Comparison of ENCODE assay signal across 21 mouse cellular contexts in genomic region chr5:122056557-122056956, GRCm38 (mm10). TPM values are rescaled to one million over a fixed set of nuclear protein-coding genes. Genes with fewer than 3 reads are reported as not detected.
"Had no signal": no experiment of that assay in that cellular context is flagged by ENCODE, and none has a peak within 500 bp of the region (broad histone marks: within the 10 kb centered on the region; RNA-seq: fewer than 3 reads in every experiment).

No protein-coding gene starts in this region.

- H3K9me3 ChIP-seq: neural tube, embryonic 15.5 days had no signal

- H3K4me2 ChIP-seq: lung, embryonic 14.5 days; midbrain, embryonic 12.5 days; neural tube, embryonic 13.5 days; neural tube, embryonic 15.5 days had no signal

- H3K4me3 ChIP-seq: midbrain, embryonic 10.5 days; midbrain, embryonic 12.5 days; myocyte; neural tube, embryonic 13.5 days; neural tube, embryonic 15.5 days had no signal

- H3K9ac ChIP-seq: lung, embryonic 14.5 days; midbrain, embryonic 12.5 days; neural tube, embryonic 13.5 days; neural tube, embryonic 15.5 days had no signal

- H3K27me3 ChIP-seq: midbrain, embryonic 12.5 days; neural tube, embryonic 15.5 days had no signal

- ATAC-seq: midbrain, embryonic 16.5 days had no signal

- DNase-seq: lung, adult 18-20 months; lung, embryonic 14.5 days; lung, postnatal 10 days; lung, postnatal 4 days; midbrain, embryonic 14.5 days; retina, postnatal 1 day; right cerebral cortex, adult 18-20 months; right cerebral cortex, postnatal 14 days; right cerebral cortex, postnatal 4 days; spleen, adult 18-20 months; thymus, adult 18-20 months; thymus, postnatal 14 days; thymus, postnatal 36 days had no signal

- H3K36me3 ChIP-seq: midbrain, embryonic 10.5 days; midbrain, embryonic 12.5 days; neural tube, embryonic 13.5 days; neural tube, embryonic 15.5 days had no signal

- H3K27ac ChIP-seq: midbrain, embryonic 10.5 days; midbrain, embryonic 12.5 days; neural tube, embryonic 13.5 days; neural tube, embryonic 15.5 days had no signal

RNA-seq across cellular contexts. Expression of gene Cux2, which starts 6.7 kb away (rescaled TPM):
- total RNA-seq: megakaryocyte-erythroid progenitor cell, adult 5-6 weeks had no signal

RNA-seq across cellular contexts. Expression of gene Myl2, which starts 44.2 kb away (rescaled TPM):
- total RNA-seq: megakaryocyte-erythroid progenitor cell, adult 5-6 weeks had no signal
- polyA plus RNA-seq: small intestine, adult 2 months had no signal
